Mouse (Mus musculus): ENCODE measurements around the gene Aup1. TPM values are rescaled to one million over a fixed set of nuclear protein-coding genes. Genes with fewer than 3 reads are reported as not detected.
A peak's percentile ranks its signal among the peaks of the same experiment; 100 is the strongest.

The Aup1 gene
- polyA plus RNA-seq, 1 experiment from 2014 or later, result 109 TPM

DNA sequence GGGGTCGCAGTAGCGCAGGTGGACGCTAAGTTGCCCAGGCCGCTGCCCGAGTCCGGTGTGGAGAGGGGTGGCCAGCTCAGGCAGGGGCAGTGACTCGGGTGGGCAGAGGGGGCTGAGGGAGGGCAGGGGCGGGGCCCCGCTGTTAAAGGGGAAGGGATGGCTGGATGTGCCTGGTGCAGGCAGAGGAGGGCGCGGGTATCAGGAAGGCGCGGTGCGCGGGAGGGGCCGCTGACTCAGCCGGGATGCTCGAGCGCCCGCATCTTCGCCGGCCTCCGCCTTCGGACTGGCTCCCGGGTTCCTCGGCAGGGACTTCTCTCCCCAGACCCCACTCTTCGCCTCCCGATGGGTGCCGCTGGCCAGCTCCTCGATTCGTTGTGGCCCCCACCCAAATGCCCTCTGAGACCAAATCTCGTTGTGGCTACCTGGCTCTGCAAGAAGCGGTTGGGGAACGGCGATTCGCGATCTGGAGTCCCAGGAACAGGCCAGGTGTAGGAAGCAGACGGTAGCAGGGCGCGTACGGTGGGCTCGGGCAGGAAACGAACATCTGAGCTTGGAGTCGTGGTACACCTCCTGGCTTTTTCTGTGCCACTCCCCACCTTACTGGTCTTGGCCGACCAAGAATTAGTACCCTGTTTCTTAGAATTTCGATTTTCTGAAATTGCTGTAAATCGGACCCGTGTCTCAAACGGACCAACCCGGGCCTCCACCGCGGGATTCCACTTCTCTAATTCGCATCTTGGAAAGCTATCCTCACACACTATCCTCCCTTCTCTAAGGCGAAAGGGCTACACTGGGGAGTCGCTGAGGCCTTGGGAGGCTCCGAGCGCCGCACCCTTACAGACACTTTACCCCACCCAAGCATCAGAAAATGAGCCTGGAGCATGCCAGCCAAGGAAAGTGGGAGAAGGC lies 16.2 kb downstream of the Aup1 start:
- no peak overlapping the region for H3K9ac ChIP-seq (ENCODE audit: low read length)
- H3K36me3 ChIP-seq (ENCODE audit: control insufficient read depth, insufficient read depth, low read length), result no peaks in the 10 kb centered on the region
- no peaks in the 10 kb centered on the region for H3K9me3 ChIP-seq (ENCODE audit: control insufficient read depth, low read length)
- WGBS, result under 1% methylated on average over 57 of the region's 58 CpGs
- H3K27ac ChIP-seq (ENCODE audit: low read depth, low read length), result no peak overlapping the region
- DNase-seq (ENCODE audit: low spot score, missing footprints) (peak; percentile 98), ATAC-seq (ENCODE audit: low FRiP score) (peak; percentile 55)
- peak overlapping the region; percentile 16 for H3K4me3 ChIP-seq (ENCODE audit: low read depth, low read length)
- peaks cover 91% of the 10 kb centered on the region for H3K27me3 ChIP-seq (ENCODE audit: control insufficient read depth, insufficient read depth, low read length)
- peak overlapping the region; percentile 12 for H3K4me2 ChIP-seq
- H3K4me1 ChIP-seq (ENCODE audit: control insufficient read depth, insufficient read depth, low read length), result peaks cover 15% of the 10 kb centered on the region

DNA sequence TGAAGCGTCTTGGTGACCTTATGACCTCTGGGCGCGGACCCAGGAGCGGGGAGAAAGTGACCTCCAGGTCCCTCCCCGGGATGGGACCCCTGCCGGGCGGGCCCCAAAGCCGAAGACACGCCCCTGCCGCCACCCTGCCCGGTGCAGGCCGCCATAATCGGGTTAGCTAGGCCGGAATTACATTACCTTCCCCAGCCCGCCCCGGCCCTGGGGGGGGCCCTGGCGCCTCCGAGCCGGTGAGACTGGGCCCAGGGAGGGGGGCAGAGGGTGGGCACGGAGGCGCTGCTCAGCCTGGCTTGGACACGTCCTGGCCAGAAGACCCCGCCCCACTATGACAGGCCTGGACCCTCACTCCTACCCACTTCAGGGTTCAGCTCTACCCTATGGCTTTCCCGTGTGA lies 16.9 kb downstream of the Aup1 start:
- no peaks in the 10 kb centered on the region for H3K9me3 ChIP-seq (ENCODE audit: control insufficient read depth, low read length)
- H3K4me3 ChIP-seq (ENCODE audit: low read depth, low read length), result no peak overlapping the region
- H3K4me2 ChIP-seq, result no peak overlapping the region
- H3K4me1 ChIP-seq (ENCODE audit: control insufficient read depth, insufficient read depth, low read length), result peaks cover 15% of the 10 kb centered on the region
- no peak overlapping the region for H3K9ac ChIP-seq (ENCODE audit: low read length)
- peaks cover 91% of the 10 kb centered on the region for H3K27me3 ChIP-seq (ENCODE audit: control insufficient read depth, insufficient read depth, low read length)
- DNase-seq (ENCODE audit: low spot score, missing footprints) (no peak), ATAC-seq (ENCODE audit: low FRiP score) (peak; percentile 41)
- no peaks in the 10 kb centered on the region for H3K36me3 ChIP-seq (ENCODE audit: control insufficient read depth, insufficient read depth, low read length)
- WGBS, result 0% methylated on average over 20 of the region's 24 CpGs
- no peak overlapping the region for H3K27ac ChIP-seq (ENCODE audit: low read depth, low read length)

DNA sequence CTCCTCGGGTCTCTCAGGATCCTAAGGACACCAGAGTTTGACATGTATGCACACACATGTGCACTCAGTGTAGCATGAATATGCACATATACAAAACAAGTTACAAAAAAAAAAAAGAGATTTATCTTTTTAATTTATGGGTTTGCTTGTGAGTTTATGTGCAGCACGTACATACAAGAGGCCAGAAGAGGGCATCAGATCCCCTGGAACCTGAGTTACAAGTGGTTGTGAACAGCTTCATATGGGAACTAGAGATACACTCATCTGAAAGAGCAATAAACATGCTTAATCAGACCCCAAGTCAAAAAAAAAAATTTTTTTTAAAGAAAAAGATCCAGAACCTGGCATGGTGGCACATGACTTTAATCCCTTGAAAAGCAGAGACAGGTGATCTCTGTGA lies 20.7 kb downstream of the Aup1 start:
- WGBS, result 15% methylated on average over 2 of the region's 2 CpGs
- Histone ChIP-seq H3K9me3 (ENCODE audit: control insufficient read depth, low read length) (no peaks in the 10 kb centered on the region), H3K4me1 (ENCODE audit: control insufficient read depth, insufficient read depth, low read length) (peaks cover 23% of the 10 kb centered on the region), H3K27ac (ENCODE audit: low read depth, low read length) (no peak overlapping the region), H3K4me3 (ENCODE audit: low read depth, low read length) (no peak overlapping the region), H3K9ac (ENCODE audit: low read length) (no peak overlapping the region), H3K4me2 (no peak overlapping the region), H3K36me3 (ENCODE audit: control insufficient read depth, insufficient read depth, low read length) (no peaks in the 10 kb centered on the region), H3K27me3 (ENCODE audit: control insufficient read depth, insufficient read depth, low read length) (peaks cover 63% of the 10 kb centered on the region)
- DNase-seq (ENCODE audit: low spot score, missing footprints), result no peak
- ATAC-seq (ENCODE audit: low FRiP score), result no peak

DNA sequence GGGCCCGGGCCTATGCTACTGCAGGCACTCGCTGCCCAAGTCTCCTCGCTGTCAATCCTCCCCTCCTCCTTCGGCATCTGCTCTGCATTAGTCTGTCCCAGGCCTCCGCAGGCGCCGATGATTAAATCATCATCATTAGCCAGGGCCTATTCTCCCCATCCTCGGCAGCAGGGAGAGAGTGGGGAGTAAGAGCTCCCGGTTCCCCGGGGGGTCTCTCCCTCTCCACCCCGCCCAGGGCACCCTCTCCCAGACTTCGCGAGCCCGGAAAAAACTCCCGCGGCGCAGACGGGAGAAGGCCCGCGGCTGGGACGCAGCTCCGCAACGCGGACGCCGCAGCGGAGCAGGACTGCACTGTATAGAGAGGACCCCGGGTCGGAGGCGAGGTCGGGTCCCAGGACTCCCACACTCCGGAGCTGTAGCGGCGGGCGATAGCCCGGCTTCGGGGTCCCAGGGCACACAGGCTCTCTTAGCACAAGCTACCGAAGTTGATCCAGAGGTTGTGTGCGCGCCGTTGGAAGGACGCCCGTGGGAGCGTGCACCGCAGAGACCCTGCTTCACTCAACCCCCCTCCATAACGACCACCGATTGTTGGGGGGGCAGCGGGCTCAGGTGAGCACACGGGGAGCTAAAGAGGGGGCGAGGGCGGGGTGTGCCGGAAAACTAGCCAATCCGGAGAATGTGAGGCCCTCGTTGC lies 23.5 kb downstream of the Aup1 start, which contains the start of gene Pcgf1:
Pcgf1 (plus strand) TSS at position 240 of the 694 bp plus-strand sequence.
- no peak for DNase-seq (ENCODE audit: low spot score, missing footprints)
- H3K4me1 ChIP-seq (ENCODE audit: control insufficient read depth, insufficient read depth, low read length), result peaks cover 11% of the 10 kb centered on the region

DNA sequence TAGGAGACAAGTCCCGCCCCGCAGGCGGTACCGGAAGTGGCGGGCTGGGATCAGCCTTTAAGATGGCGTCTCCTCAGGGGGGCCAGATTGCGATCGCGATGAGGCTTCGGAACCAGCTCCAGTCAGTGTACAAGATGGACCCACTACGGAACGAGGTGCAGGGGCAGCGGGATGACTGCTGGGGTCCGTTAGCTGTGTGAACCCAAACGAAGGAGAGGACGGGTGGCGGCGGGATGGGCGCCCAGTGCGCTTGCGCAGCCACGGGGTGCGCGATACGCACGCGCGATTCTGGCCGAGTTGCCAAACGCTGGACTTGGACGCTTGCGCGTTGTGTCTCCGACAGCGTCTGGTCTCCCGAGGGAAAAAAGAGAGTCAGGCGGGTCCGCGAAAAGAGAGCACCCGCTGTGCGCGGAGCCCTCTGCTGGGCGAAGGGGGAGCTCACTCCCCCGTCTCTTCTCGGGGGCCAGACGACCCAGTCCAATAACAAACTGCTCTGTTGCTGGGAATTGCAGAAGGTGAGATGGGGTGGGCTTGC lies 24.1 kb downstream of the Aup1 start:
- H3K36me3 ChIP-seq (ENCODE audit: control insufficient read depth, insufficient read depth, low read length), result peaks cover 5% of the 10 kb centered on the region; the same call in 1 of the 2 replicates
- H3K27me3 ChIP-seq (ENCODE audit: control insufficient read depth, insufficient read depth, low read length), result peaks cover 39% of the 10 kb centered on the region
- under 1% methylated on average over 46 of the region's 46 CpGs for WGBS
- ATAC-seq (ENCODE audit: low FRiP score) (peak; percentile 94), DNase-seq (ENCODE audit: low spot score, missing footprints) (peak; percentile 100)
- H3K4me2 ChIP-seq, result peak overlapping the region; percentile 80
- no peaks in the 10 kb centered on the region for H3K9me3 ChIP-seq (ENCODE audit: control insufficient read depth, low read length)
- H3K4me1 ChIP-seq (ENCODE audit: control insufficient read depth, insufficient read depth, low read length), result peaks cover 11% of the 10 kb centered on the region
- H3K27ac ChIP-seq (ENCODE audit: low read depth, low read length), result peak overlapping the region; percentile 61; the same call in 1 of the 2 replicates
- H3K4me3 ChIP-seq (ENCODE audit: low read depth, low read length), result peak overlapping the region; percentile 76
- peak overlapping the region; percentile 80 for H3K9ac ChIP-seq (ENCODE audit: low read length)

More for the DNA sequence above, 23.5 kb downstream of the Aup1 start, which contains the start of gene Pcgf1:
- H3K4me2 ChIP-seq, result peak within 1 kb of the TSS; percentile 80
- no peaks in the 10 kb centered on the region for H3K9me3 ChIP-seq (ENCODE audit: control insufficient read depth, low read length)
- ATAC-seq (ENCODE audit: low FRiP score), result peak; percentile 82
- peaks cover 5% of the 10 kb centered on the region; the same call in 1 of the 2 replicates for H3K36me3 ChIP-seq (ENCODE audit: control insufficient read depth, insufficient read depth, low read length)
- peak within 1 kb of the TSS; percentile 61; the same call in 1 of the 2 replicates for H3K27ac ChIP-seq (ENCODE audit: low read depth, low read length)
- peaks cover 38% of the 10 kb centered on the region for H3K27me3 ChIP-seq (ENCODE audit: control insufficient read depth, insufficient read depth, low read length)
- H3K9ac ChIP-seq (ENCODE audit: low read length), result peak within 1 kb of the TSS; percentile 80
- H3K4me3 ChIP-seq (ENCODE audit: low read depth, low read length), result peak within 1 kb of the TSS; percentile 76
- WGBS, result under 1% methylated on average over 54 of the region's 54 CpGs

DNA sequence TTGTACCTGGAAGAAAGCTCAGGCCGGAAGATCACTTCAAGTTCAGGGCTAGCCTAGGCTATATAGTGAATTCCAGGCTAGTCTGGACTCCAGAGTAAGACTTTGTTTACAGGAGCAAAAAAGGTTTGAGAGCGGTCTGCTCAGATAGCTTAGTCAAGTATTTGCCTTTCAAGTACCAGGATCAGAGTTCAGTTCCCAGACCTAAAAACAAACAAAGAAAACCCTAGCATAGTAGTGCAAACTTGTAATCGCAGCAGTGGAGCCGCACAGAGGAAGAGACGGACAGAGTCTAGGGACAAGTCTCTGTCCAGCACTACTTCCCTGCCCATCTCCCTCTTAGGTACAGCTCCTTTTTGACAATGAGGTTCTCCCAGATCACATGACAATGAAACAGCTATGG lies 25.9 kb downstream of the Aup1 start:
- no peak overlapping the region for H3K9ac ChIP-seq (ENCODE audit: low read length)
- H3K4me3 ChIP-seq (ENCODE audit: low read depth, low read length), result no peak overlapping the region
- peaks cover 5% of the 10 kb centered on the region; the same call in 1 of the 2 replicates for H3K36me3 ChIP-seq (ENCODE audit: control insufficient read depth, insufficient read depth, low read length)
- ATAC-seq (ENCODE audit: low FRiP score) (no peak), DNase-seq (ENCODE audit: low spot score, missing footprints) (no peak)
- H3K27me3 ChIP-seq (ENCODE audit: control insufficient read depth, insufficient read depth, low read length), result peaks cover 42% of the 10 kb centered on the region
- peaks cover 11% of the 10 kb centered on the region for H3K4me1 ChIP-seq (ENCODE audit: control insufficient read depth, insufficient read depth, low read length)
- H3K9me3 ChIP-seq (ENCODE audit: control insufficient read depth, low read length), result no peaks in the 10 kb centered on the region
- no peak overlapping the region for H3K27ac ChIP-seq (ENCODE audit: low read depth, low read length)
- H3K4me2 ChIP-seq, result no peak overlapping the region
- 91% methylated on average over 5 of the region's 5 CpGs for WGBS

DNA sequence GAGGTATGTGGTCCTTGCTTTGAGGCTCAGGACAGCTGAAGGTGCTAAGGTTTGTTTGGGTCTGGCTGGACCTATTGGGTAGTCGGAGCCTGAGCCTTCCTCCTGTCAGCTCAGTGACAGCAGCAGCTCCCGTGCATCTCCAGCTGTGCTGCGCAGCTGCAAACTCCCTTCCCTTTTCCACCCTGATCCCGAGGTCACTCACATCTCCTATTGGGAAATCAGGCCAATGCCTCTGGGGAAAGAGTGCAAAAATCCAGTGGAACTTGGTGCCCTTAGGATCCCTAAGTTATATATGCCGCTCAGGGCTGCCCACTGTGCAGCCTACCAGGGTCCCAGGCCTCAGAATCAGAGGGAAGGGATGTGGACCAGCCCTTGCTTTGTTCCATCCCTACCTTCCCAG lies 29.2 kb downstream of the Aup1 start:
- DNase-seq (ENCODE audit: low spot score, missing footprints), result no peak
- Histone ChIP-seq H3K36me3 (ENCODE audit: control insufficient read depth, insufficient read depth, low read length) (peaks cover 5% of the 10 kb centered on the region; the same call in 1 of the 2 replicates), H3K9me3 (ENCODE audit: control insufficient read depth, low read length) (no peaks in the 10 kb centered on the region), H3K27ac (ENCODE audit: low read depth, low read length) (no peak overlapping the region), H3K4me3 (ENCODE audit: low read depth, low read length) (no peak overlapping the region), H3K27me3 (ENCODE audit: control insufficient read depth, insufficient read depth, low read length) (peaks cover 59% of the 10 kb centered on the region), H3K9ac (ENCODE audit: low read length) (no peak overlapping the region), H3K4me2 (no peak overlapping the region), H3K4me1 (ENCODE audit: control insufficient read depth, insufficient read depth, low read length) (peaks cover 10% of the 10 kb centered on the region; the same call in 1 of the 2 replicates)
- ATAC-seq (ENCODE audit: low FRiP score), result no peak
- WGBS, result 4% methylated on average over 5 of the region's 5 CpGs

DNA sequence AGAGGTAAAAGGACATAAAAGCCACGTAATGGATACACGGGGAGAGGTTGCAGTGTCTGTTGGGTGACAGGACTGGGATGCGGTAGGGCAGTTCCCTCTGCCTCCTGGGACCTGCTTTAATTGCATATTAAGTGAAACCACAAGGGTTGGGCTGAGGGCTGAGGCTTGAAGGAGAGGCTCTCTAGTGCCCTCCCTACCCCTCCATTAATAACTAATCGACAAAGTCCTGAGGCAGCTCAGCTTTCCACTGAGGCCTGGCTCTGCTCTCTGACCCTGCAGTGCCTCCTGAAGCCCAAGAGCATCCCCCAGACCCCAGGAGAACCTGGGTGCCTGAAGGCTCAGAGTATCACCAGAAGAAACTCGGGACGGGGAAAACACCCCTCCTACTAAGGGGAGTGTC lies 30.2 kb downstream of the Aup1 start:
- peaks cover 66% of the 10 kb centered on the region for H3K27me3 ChIP-seq (ENCODE audit: control insufficient read depth, insufficient read depth, low read length)
- no peak overlapping the region for H3K4me3 ChIP-seq (ENCODE audit: low read depth, low read length)
- no peak for DNase-seq (ENCODE audit: low spot score, missing footprints)
- H3K27ac ChIP-seq (ENCODE audit: low read depth, low read length), result no peak overlapping the region
- H3K9me3 ChIP-seq (ENCODE audit: control insufficient read depth, low read length), result no peaks in the 10 kb centered on the region
- 5% methylated on average over 6 of the region's 6 CpGs for WGBS
- no peak overlapping the region for H3K4me2 ChIP-seq
- no peak overlapping the region for H3K9ac ChIP-seq (ENCODE audit: low read length)
- ATAC-seq (ENCODE audit: low FRiP score), result no peak
- peaks cover 4% of the 10 kb centered on the region; the same call in 1 of the 2 replicates for H3K4me1 ChIP-seq (ENCODE audit: control insufficient read depth, insufficient read depth, low read length)
- H3K36me3 ChIP-seq (ENCODE audit: control insufficient read depth, insufficient read depth, low read length), result peaks cover 5% of the 10 kb centered on the region; the same call in 1 of the 2 replicates

All from midbrain, embryonic 11.5 days (tissue).